Mouse (Mus musculus) ES-Bruce4 (cell line): Measurements from ENCODE around the gene Pbx1.

Source experiments
- CTCF ChIP-seq: IDR thresholded peaks from one replicate; pipeline ENCODE4 v1.8.1; 2011; ENCODE audit warnings: low read depth, low read length
- POLR2A ChIP-seq: IDR thresholded peaks from one replicate; pipeline ENCODE4 v1.8.1; 2011; ENCODE audit warnings: low read length; ENCODE audit not compliant: insufficient read depth

DNA sequence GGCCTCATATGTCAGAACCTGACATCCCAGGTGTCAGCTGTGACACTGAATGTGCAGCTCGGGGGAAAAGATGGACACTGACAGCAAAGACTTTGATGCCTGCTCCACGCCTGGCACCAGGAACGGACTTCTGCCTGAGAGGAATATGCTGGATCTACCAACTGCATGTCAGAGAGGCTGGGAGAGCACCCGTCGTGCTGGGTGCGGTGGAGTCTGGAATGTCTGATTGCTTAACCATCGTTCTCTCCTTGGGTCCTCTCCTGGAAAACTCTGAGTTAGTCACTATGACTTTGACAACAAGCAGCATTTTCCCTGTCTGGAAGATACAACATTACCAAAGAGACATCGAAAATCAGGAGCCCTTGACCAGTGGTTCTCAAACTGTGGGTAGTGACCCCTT is 322.3 kb downstream of the Pbx1 start:
- TF ChIP-seq CTCF (no peak), POLR2A (no peak)
